Mouse (Mus musculus) small intestine, adult 2 months (tissue): ENCODE results near the gene Tph1. TPM values are rescaled to one million over a fixed set of nuclear protein-coding genes. Genes with fewer than 3 reads are reported as not detected.
A peak's percentile ranks its signal among the peaks of the same experiment; 100 is the strongest.
"Not testable (repeated sequence)": the region's sequence is repeated elsewhere in the genome, so short reads cannot be mapped to it uniquely, and the experiment has no call there.

Experiments
- H3K27ac ChIP-seq: fragments of 200-500 bp; 2 replicates; pipeline ENCODE4 v1.5.1; 2012; ENCODE audit warnings: low read depth, low read length, control low read depth, inconsistent platforms; ENCODE audit not compliant: insufficient read depth
- H3K27me3 ChIP-seq: fragments of 200-500 bp; 2 replicates; pipeline ENCODE4 v1.6.1; 2012; ENCODE audit warnings: mild to moderate bottlenecking, moderate library complexity, low read length, inconsistent platforms; ENCODE audit not compliant: control insufficient read depth, insufficient read depth
- H3K36me3 ChIP-seq: fragments of 200-500 bp; 2 replicates; pipeline ENCODE4 v1.6.1; 2012; ENCODE audit warnings: mild to moderate bottlenecking, low read length, control low read depth, inconsistent platforms; ENCODE audit not compliant: control insufficient read depth, insufficient read depth
- H3K4me1 ChIP-seq: fragments of 200-500 bp; 2 replicates; pipeline ENCODE4 v1.6.1; 2012; ENCODE audit warnings: low read length, inconsistent platforms, mixed read lengths; ENCODE audit not compliant: control insufficient read depth, insufficient read depth, insufficient read length
- H3K4me3 ChIP-seq: fragments of 200-500 bp; 2 replicates; pipeline ENCODE4 v1.5.1; 2012; ENCODE audit warnings: low read depth, mild to moderate bottlenecking, control low read depth, inconsistent platforms, low read length, moderate library complexity
- CTCF ChIP-seq: fragments of 200-500 bp; IDR thresholded peaks from 2 replicates; pipeline ENCODE4 v1.5.1; 2012; ENCODE audit warnings: low read depth, mild to moderate bottlenecking, control low read depth, inconsistent platforms, low read length, moderate library complexity, mixed read lengths; ENCODE audit not compliant: insufficient replicate concordance, insufficient read length; ENCODE audit errors: extremely low read depth
- POLR2A ChIP-seq: fragments of 200-500 bp; IDR thresholded peaks from 2 replicates; pipeline ENCODE4 v1.6.1; 2012; ENCODE audit warnings: low read depth, mild to moderate bottlenecking, control low read depth, inconsistent platforms, low read length, moderate library complexity
- WGBS: fragments of 180-500 bp; shearing (Covaris S2); methylation state at CpG from one replicate; pipeline ENCODE4 v1.1.7; 2018; 5-methylcytosine and 5-hydroxymethylcytosine counted together
- polyA plus RNA-seq: library from polyadenylated mRNA; depleted of rRNA; stranded (reverse); fragments of >200 nt; gene quantifications from 2 replicates; pipeline ENCODE4 v1.2.3, GENCODE M21; 2012

Tph1 gene
- polyA plus RNA-seq, 1 experiment = 1.6 TPM

- Histone ChIP-seq H3K4me3 (no peak overlapping the region), H3K36me3 (no peaks in the 10 kb centered on the region), H3K27ac (no peak overlapping the region), H3K27me3 (no peaks in the 10 kb centered on the region; the same call in 1 of the 2 replicates), H3K4me1 (no peaks in the 10 kb centered on the region)
- TF ChIP-seq POLR2A = no peak
- TF ChIP-seq CTCF = no peak
- WGBS = 36% methylated on average over 3 of the region's 3 CpGs
These were observed 6.1 kb upstream of the Tph1 start for GRCm38 (mm10) chr7:46678417-46678816.

GRCm38 (mm10) chr7:46676808-46677360 lies 4.5 kb upstream of the Tph1 start:
- TF ChIP-seq CTCF (no peak), POLR2A (no peak)
- 30% methylated on average over 5 of the region's 5 CpGs for WGBS
- H3K27ac ChIP-seq = no peak overlapping the region
- H3K36me3 ChIP-seq = no peaks in the 10 kb centered on the region
- no peaks in the 10 kb centered on the region; the same call in 1 of the 2 replicates for H3K27me3 ChIP-seq
- no peak overlapping the region for H3K4me3 ChIP-seq
- H3K4me1 ChIP-seq = no peaks in the 10 kb centered on the region

- Histone ChIP-seq H3K4me3 (no peak overlapping the region), H3K4me1 (no peaks in the 10 kb centered on the region), H3K36me3 (no peaks in the 10 kb centered on the region), H3K27me3 (no peaks in the 10 kb centered on the region; the same call in 1 of the 2 replicates), H3K27ac (no peak overlapping the region)
- TF ChIP-seq POLR2A = no peak
- TF ChIP-seq CTCF = no peak
- WGBS = 80% methylated on average over 8 of the region's 8 CpGs
These were observed 3.5 kb upstream of the Tph1 start for GRCm38 (mm10) chr7:46675886-46676285.

GRCm38 (mm10) chr7:46675061-46675460 lies 2.7 kb upstream of the Tph1 start:
- Histone ChIP-seq H3K4me1 (no peaks in the 10 kb centered on the region), H3K4me3 (no peak overlapping the region), H3K36me3 (no peaks in the 10 kb centered on the region), H3K27me3 (no peaks in the 10 kb centered on the region; the same call in 1 of the 2 replicates), H3K27ac (no peak overlapping the region)
- WGBS = 88% methylated on average over 7 of the region's 7 CpGs
- TF ChIP-seq CTCF (no peak), POLR2A (no peak)

GRCm38 (mm10) chr7:46667256-46667655 lies 5.1 kb downstream of the Tph1 start:
- WGBS = under 1% methylated on average over 21 of the region's 21 CpGs
- Histone ChIP-seq H3K4me3 (no peak overlapping the region), H3K27me3 (peaks cover 6% of the 10 kb centered on the region), H3K27ac (no peak overlapping the region), H3K4me1 (no peaks in the 10 kb centered on the region), H3K36me3 (no peaks in the 10 kb centered on the region)
- TF ChIP-seq CTCF (no peak), POLR2A (no peak)

GRCm38 (mm10) chr7:46665236-46665635 lies 7.1 kb downstream of the Tph1 start:
- H3K4me1 ChIP-seq = no peaks in the 10 kb centered on the region
- WGBS = 29% methylated on average over 9 of the region's 9 CpGs
- H3K27ac ChIP-seq = no peak overlapping the region
- H3K27me3 ChIP-seq = peaks cover 11% of the 10 kb centered on the region
- no peaks in the 10 kb centered on the region for H3K36me3 ChIP-seq
- no peak for TF ChIP-seq POLR2A
- TF ChIP-seq CTCF = peak; percentile 65; the same call in 1 of the 2 replicates
- H3K4me3 ChIP-seq = no peak overlapping the region

- 37% methylated on average over 18 of the region's 18 CpGs for WGBS
- no peaks in the 10 kb centered on the region for H3K4me1 ChIP-seq
- H3K27ac ChIP-seq = no peak overlapping the region
- H3K27me3 ChIP-seq = peaks cover 5% of the 10 kb centered on the region; the same call in 1 of the 2 replicates
- H3K4me3 ChIP-seq = no peak overlapping the region
- H3K36me3 ChIP-seq = no peaks in the 10 kb centered on the region
- no peak for TF ChIP-seq CTCF
- TF ChIP-seq POLR2A = no peak
These were observed 10.7 kb downstream of the Tph1 start for GRCm38 (mm10) chr7:46661591-46662090.

- H3K36me3 ChIP-seq = no peaks in the 10 kb centered on the region
- no peak for TF ChIP-seq POLR2A
- TF ChIP-seq CTCF = no peak
- WGBS = 42% methylated on average over 2 of the region's 2 CpGs
These were observed 20.1 kb downstream of the Tph1 start for GRCm38 (mm10) chr7:46652279-46652678.

GRCm38 (mm10) chr7:46650231-46650630 lies 22.1 kb downstream of the Tph1 start:
- H3K36me3 ChIP-seq, H3K27me3 ChIP-seq: not testable (repeated sequence)
- WGBS = 36% methylated on average over 5 of the region's 5 CpGs

More at GRCm38 (mm10) chr7:46652279-46652678, 20.1 kb downstream of the Tph1 start:
- H3K27ac ChIP-seq = no peak overlapping the region
- H3K4me3 ChIP-seq = no peak overlapping the region
- no peaks in the 10 kb centered on the region for H3K27me3 ChIP-seq
- H3K4me1 ChIP-seq = no peaks in the 10 kb centered on the region

More at GRCm38 (mm10) chr7:46650231-46650630, 22.1 kb downstream of the Tph1 start:
- H3K4me1 ChIP-seq, H3K27ac ChIP-seq, H3K4me3 ChIP-seq: not testable (repeated sequence)
